Comparison of ENCODE assay signal across 16 mouse cellular contexts in the genomic region with DNA sequence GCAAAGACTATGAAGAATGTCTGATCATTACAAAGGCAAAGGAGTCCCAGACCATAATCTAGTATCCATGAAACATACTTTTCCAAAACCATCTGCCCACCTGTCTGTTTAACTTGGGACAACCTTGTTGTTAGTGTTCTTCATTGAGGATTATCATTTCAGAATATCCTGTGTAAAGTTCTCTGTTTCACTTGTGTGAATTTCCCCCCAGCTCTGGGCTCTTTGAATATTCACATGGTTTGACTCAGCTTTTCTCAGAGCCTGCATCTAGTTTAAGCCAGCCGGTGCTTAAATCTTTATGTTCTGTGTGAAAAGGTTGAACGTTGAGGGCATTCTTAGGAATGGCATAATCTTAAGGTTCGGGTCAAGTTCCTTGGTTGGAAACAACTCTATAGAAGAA.
"Had no signal": no experiment of that assay in that cellular context is flagged by ENCODE, and none has a peak within 500 bp of the region (broad histone marks: within the 10 kb centered on the region; RNA-seq: fewer than 3 reads in every experiment).

No protein-coding gene starts in this region.

- DNase-seq: retina, postnatal 1 day; right cerebral cortex, adult 18-20 months; right cerebral cortex, postnatal 14 days; right cerebral cortex, postnatal 25 days; right cerebral cortex, postnatal 4 days; spleen, adult 18-20 months; thymus, adult 18-20 months; thymus, adult 2 months; thymus, postnatal 14 days; thymus, postnatal 25 days; thymus, postnatal 36 days; thymus, postnatal 4 days had no signal

- H3K27me3 ChIP-seq: neural tube, embryonic 13.5 days; neural tube, embryonic 15.5 days; stomach, embryonic 15.5 days had no signal

- H3K9me3 ChIP-seq: neural tube, embryonic 13.5 days; neural tube, embryonic 15.5 days; stomach, embryonic 15.5 days had no signal

- H3K36me3 ChIP-seq: neural tube, embryonic 13.5 days; neural tube, embryonic 15.5 days; stomach, embryonic 15.5 days had no signal

- H3K4me3 ChIP-seq: neural tube, embryonic 13.5 days; neural tube, embryonic 15.5 days; stomach, embryonic 15.5 days had no signal

- H3K27ac ChIP-seq: neural tube, embryonic 13.5 days; neural tube, embryonic 15.5 days; stomach, embryonic 15.5 days; stomach, postnatal 0 days had no signal

- H3K4me2 ChIP-seq: neural tube, embryonic 13.5 days; neural tube, embryonic 15.5 days; stomach, embryonic 15.5 days had no signal

- H3K4me1 ChIP-seq: neural tube, embryonic 13.5 days had no signal

- H3K9ac ChIP-seq: neural tube, embryonic 13.5 days; neural tube, embryonic 15.5 days; stomach, embryonic 15.5 days had no signal
